Mouse (Mus musculus): Measurements from ENCODE around the gene Gatad2a.

DNA sequence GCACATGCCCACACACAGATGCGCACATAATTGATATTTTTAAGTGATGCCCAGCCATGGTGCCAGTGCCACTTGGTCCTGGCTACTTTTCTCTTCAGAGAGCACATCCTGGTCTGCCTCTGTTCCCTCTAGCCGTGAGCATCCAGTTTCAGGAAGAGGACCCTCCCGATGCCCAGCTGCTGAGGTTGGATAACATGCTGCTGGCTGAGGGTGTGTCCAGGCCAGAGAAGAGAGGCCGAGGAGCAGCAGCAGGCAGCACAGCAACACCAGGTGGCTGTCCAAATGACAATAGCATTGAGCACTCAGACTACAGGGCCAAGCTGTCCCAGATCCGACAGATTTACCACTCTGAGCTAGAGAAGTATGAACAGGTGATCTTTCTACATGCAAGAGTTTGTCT lies 132.0 kb downstream of the Gatad2a start:
- TF ChIP-seq CTCF (IDR thresholded peaks at IDR 0.05; ENCODE audit: borderline replicate concordance, insufficient read depth, low read depth, low read length) (no peak), POLR2A (IDR thresholded peaks at IDR 0.05; ENCODE audit: borderline replicate concordance, insufficient read depth, low read length) (no peak)

All from cerebellum, adult 2 months (tissue).